Mouse (Mus musculus) G1E (cell line): ENCODE results near the gene Klhdc3.

Experiments
- CTCF ChIP-seq: IDR thresholded peaks from 2 replicates; pipeline ENCODE4 v1.5.1; 2012; ENCODE audit warnings: low read depth, low read length, inconsistent platforms, mixed read lengths
- GATA1 ChIP-seq: IDR thresholded peaks from 2 replicates; pipeline ENCODE4 v1.6.1; 2012; ENCODE audit warnings: borderline replicate concordance, low read length, inconsistent platforms, mixed read lengths
- TAL1 ChIP-seq: conservative IDR thresholded peaks from 2 replicates; pipeline ENCODE4 v1.6.1; 2012; ENCODE audit warnings: low read depth, low read length, inconsistent platforms, mixed read lengths

DNA sequence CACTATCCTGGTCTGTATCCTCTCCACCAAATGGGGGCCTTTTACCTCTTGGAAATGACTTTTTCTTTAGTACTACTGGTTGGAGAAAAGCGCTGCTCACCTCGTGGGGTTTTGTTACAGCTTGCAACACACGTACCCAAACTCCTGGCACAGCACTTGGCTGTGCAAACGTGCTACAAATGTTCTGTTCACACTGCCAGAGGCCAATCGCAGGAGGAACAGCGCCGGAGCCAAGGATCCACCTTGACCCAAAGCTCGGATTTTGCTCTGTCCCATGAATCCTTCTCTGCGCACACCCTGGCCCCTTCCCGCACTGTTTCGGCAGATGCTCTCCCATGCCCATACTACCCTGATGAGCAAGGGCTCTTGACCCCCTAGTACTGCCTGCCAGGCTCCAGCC, 47.8 kb upstream of the Klhdc3 start:
- TF ChIP-seq TAL1, result no peak
- no peak for TF ChIP-seq CTCF
- TF ChIP-seq GATA1, result no peak
